Mouse (Mus musculus) granulocyte monocyte progenitor cell, adult 5-6 weeks (primary cell): ENCODE data around the gene Cd160. TPM values are rescaled to one million over a fixed set of nuclear protein-coding genes. Genes with fewer than 3 reads are reported as not detected.
A peak's percentile ranks its signal among the peaks of the same experiment; 100 is the strongest.

Experiments
- ATAC-seq: replicated peaks from 2 replicates; pipeline ENCODE4 v1.8.0; 2016; ENCODE audit warnings: mild to moderate bottlenecking, moderate TSS enrichment, inconsistent platforms; ENCODE audit not compliant: poor library complexity, severe bottlenecking
- total RNA-seq, 2 experiments: library from RNA; stranded (forward) in 1 of 2; stranded (reverse) in 1 of 2; fragments of 200-712, 200-1000 nt in 1 of 2; fragments of >200 nt in 1 of 2; fragmentation: Nextera tagmentation in 1 of 2; gene quantifications; 2 replicates each; pipeline ENCODE4 v1.2.3; 2014 to 2017

Cd160 gene
- total RNA-seq (2014; fragmentation: Nextera tagmentation) (not detected in 2 replicates), total RNA-seq (2017) (0.62 and 1.9 TPM in 2 replicates)

- ATAC-seq: no peak
Observed at GRCm38 (mm10) chr3:96828984-96829383, at the start of gene Cd160, which contains the start of gene Pdzk1. TSS of gene Cd160 (minus strand) at chr3:96829351. TSS of gene Pdzk1 (plus strand) at chr3:96829284.

GRCm38 (mm10) chr3:96874808-96875571 is 45.8 kb upstream of the Cd160 start:
- ATAC-seq: no peak

GRCm38 (mm10) chr3:96872501-96872900 is 43.4 kb upstream of the Cd160 start:
- ATAC-seq: no peak

- ATAC-seq: no peak
Observed at GRCm38 (mm10) chr3:96871070-96871469, 41.9 kb upstream of the Cd160 start.

- no peak for ATAC-seq
Observed at GRCm38 (mm10) chr3:96870270-96870669, 41.1 kb upstream of the Cd160 start.

- no peak for ATAC-seq
Observed at GRCm38 (mm10) chr3:96869091-96869490, 39.9 kb upstream of the Cd160 start.

- ATAC-seq: no peak
Observed at GRCm38 (mm10) chr3:96868566-96868965, 39.4 kb upstream of the Cd160 start.

GRCm38 (mm10) chr3:96867863-96868262 is 38.7 kb upstream of the Cd160 start:
- ATAC-seq: no peak

- no peak for ATAC-seq
Observed at GRCm38 (mm10) chr3:96860498-96860897, 31.3 kb upstream of the Cd160 start.

GRCm38 (mm10) chr3:96855833-96856232 is 26.7 kb upstream of the Cd160 start:
- ATAC-seq: no peak

GRCm38 (mm10) chr3:96854376-96854775 is 25.2 kb upstream of the Cd160 start:
- ATAC-seq: no peak

GRCm38 (mm10) chr3:96852561-96852960 is 23.4 kb upstream of the Cd160 start:
- no peak for ATAC-seq

GRCm38 (mm10) chr3:96849168-96849727 is 20.1 kb upstream of the Cd160 start:
- ATAC-seq: no peak

- ATAC-seq: peak; percentile 33; the same call in 1 of the 2 replicates
Observed at GRCm38 (mm10) chr3:96848470-96848869, 19.3 kb upstream of the Cd160 start.

GRCm38 (mm10) chr3:96847661-96848060 is 18.5 kb upstream of the Cd160 start:
- peak; percentile 27 for ATAC-seq

GRCm38 (mm10) chr3:96846985-96847384 is 17.8 kb upstream of the Cd160 start:
- ATAC-seq: no peak

GRCm38 (mm10) chr3:96845806-96846205 is 16.7 kb upstream of the Cd160 start:
- ATAC-seq: no peak

- ATAC-seq: no peak
Observed at GRCm38 (mm10) chr3:96845191-96845590, 16.0 kb upstream of the Cd160 start.

- no peak for ATAC-seq
Observed at GRCm38 (mm10) chr3:96838996-96839645, 10.0 kb upstream of the Cd160 start.

- ATAC-seq: no peak
Observed at GRCm38 (mm10) chr3:96836414-96836813, 7.3 kb upstream of the Cd160 start.

GRCm38 (mm10) chr3:96834587-96835348 is 5.6 kb upstream of the Cd160 start:
- no peak for ATAC-seq
